Mouse (Mus musculus) MEL (cell line): ENCODE data around the gene Ccdc102a. TPM values are rescaled to one million over a fixed set of nuclear protein-coding genes. Genes with fewer than 3 reads are reported as not detected.

Experiments used
- DNase-seq: peaks from one replicate; pipeline ENCODE4 v3.0.0; 2011; ENCODE audit warnings: low read depth, low spot score
- H3K27ac ChIP-seq: 2 replicates; pipeline ENCODE4 v1.5.1; 2012; ENCODE audit warnings: low read depth, mild to moderate bottlenecking, control low read depth, low read length, moderate library complexity; ENCODE audit not compliant: control insufficient read depth
- H3K27me3 ChIP-seq, 2 experiments: fragments of 150-350 bp in 1 of 2; sonication (generic) in 1 of 2; 2 replicates each; pipeline ENCODE4 v1.6.1; 2012; ENCODE audit warnings: low read length in 2 of 2, mild to moderate bottlenecking in 2 of 2, improper control_type of control experiment in 1 of 2, moderate library complexity in 1 of 2; ENCODE audit not compliant: insufficient read depth in 2 of 2, control insufficient read depth in 1 of 2
- H3K36me3 ChIP-seq, 2 experiments: 2 replicates each; pipeline ENCODE4 v1.6.1; 2012 to 2014; ENCODE audit warnings: low read length in 2 of 2, improper control_type of control experiment in 1 of 2, inconsistent platforms in 1 of 2, mild to moderate bottlenecking in 1 of 2; ENCODE audit not compliant: insufficient read depth in 2 of 2, control insufficient read depth in 1 of 2
- H3K4me1 ChIP-seq, 2 experiments: fragments of 150-350 bp in 1 of 2; sonication (generic) in 1 of 2; 2 replicates each; pipeline ENCODE4 v1.6.1; 2012; ENCODE audit warnings: low read length in 2 of 2, improper control_type of control experiment in 1 of 2, mild to moderate bottlenecking in 1 of 2; ENCODE audit not compliant: insufficient read depth in 2 of 2, control insufficient read depth in 1 of 2
- H3K4me3 ChIP-seq, 2 experiments: fragments of 150-350 bp in 1 of 2; sonication (generic) in 1 of 2; 2 replicates each; pipeline ENCODE4 v1.5.1; 2012; ENCODE audit warnings: low read depth in 2 of 2, low read length in 2 of 2, mild to moderate bottlenecking in 2 of 2, moderate library complexity in 2 of 2, control low read depth in 1 of 2, improper control_type of control experiment in 1 of 2; ENCODE audit not compliant: control insufficient read depth in 1 of 2, insufficient read depth in 1 of 2
- H3K79me2 ChIP-seq: 2 replicates; pipeline ENCODE4 v1.6.1; 2012; ENCODE audit warnings: mild to moderate bottlenecking, low read length, moderate library complexity; ENCODE audit not compliant: control insufficient read depth, poor library complexity, insufficient read depth
- H3K9ac ChIP-seq: 2 replicates; pipeline ENCODE4 v1.6.1; 2012; ENCODE audit warnings: low read depth, mild to moderate bottlenecking, control low read depth, low read length, moderate library complexity; ENCODE audit not compliant: control insufficient read depth, poor library complexity, severe bottlenecking
- H3K9me3 ChIP-seq: fragments of 150-350 bp; sonication (generic); replicated peaks from 2 replicates; pipeline ENCODE4 v1.6.1; 2012; ENCODE audit warnings: mild to moderate bottlenecking, low read length, improper control_type of control experiment, moderate library complexity; ENCODE audit not compliant: insufficient read depth
- BHLHE40 ChIP-seq: IDR thresholded peaks from 2 replicates; pipeline ENCODE4 v1.6.1; 2012; ENCODE audit warnings: low read depth, mild to moderate bottlenecking, inconsistent platforms, low read length, improper control_type of control experiment, borderline replicate concordance
- CHD1 ChIP-seq: IDR thresholded peaks from 2 replicates; pipeline ENCODE4 v1.6.1; 2012; ENCODE audit warnings: low read depth, mild to moderate bottlenecking, inconsistent platforms, low read length, improper control_type of control experiment
- CHD2 ChIP-seq: IDR thresholded peaks from 2 replicates; pipeline ENCODE4 v1.6.1; 2011; ENCODE audit warnings: low read length, improper control_type of control experiment
- CTCF ChIP-seq, 3 experiments: IDR thresholded peaks in 2 of 3; conservative IDR thresholded peaks in 1 of 3; 2 replicates each; pipeline ENCODE4 v1.5.1; 2011 to 2012; ENCODE audit warnings: low read length in 3 of 3, low read depth in 2 of 3, mild to moderate bottlenecking in 2 of 3, improper control_type of control experiment in 1 of 3, inconsistent platforms in 1 of 3, mixed read lengths in 1 of 3, moderate library complexity in 1 of 3; ENCODE audit not compliant: control insufficient read depth in 1 of 3, insufficient read depth in 1 of 3, poor library complexity in 1 of 3, severe bottlenecking in 1 of 3
- E2F4 ChIP-seq: IDR thresholded peaks from 2 replicates; pipeline ENCODE4 v1.6.1; 2011; ENCODE audit warnings: low read depth, low read length, improper control_type of control experiment, borderline replicate concordance
- ELF1 ChIP-seq: IDR thresholded peaks from 2 replicates; pipeline ENCODE4 v1.6.1; 2014; ENCODE audit warnings: low read depth, mild to moderate bottlenecking, inconsistent platforms, low read length, improper control_type of control experiment, moderate library complexity
- EP300 ChIP-seq, 2 experiments: IDR thresholded peaks; 2 replicates each; pipeline ENCODE4 v1.6.1; 2011; ENCODE audit warnings: improper control_type of control experiment in 2 of 2, low read length in 2 of 2, low read depth in 1 of 2, mild to moderate bottlenecking in 1 of 2
- ETS1 ChIP-seq: IDR thresholded peaks from 2 replicates; pipeline ENCODE4 v1.6.1; 2012; ENCODE audit warnings: low read depth, mild to moderate bottlenecking, inconsistent platforms, low read length, improper control_type of control experiment, moderate library complexity
- GABPA ChIP-seq: IDR thresholded peaks from 2 replicates; pipeline ENCODE4 v1.6.1; 2012; ENCODE audit warnings: low read depth, mild to moderate bottlenecking, inconsistent platforms, low read length, improper control_type of control experiment, moderate library complexity
- GATA1 ChIP-seq: IDR thresholded peaks from 2 replicates; pipeline ENCODE4 v1.6.1; 2011; ENCODE audit warnings: low read depth, low read length, improper control_type of control experiment
- JUND ChIP-seq: IDR thresholded peaks from 2 replicates; pipeline ENCODE4 v1.6.1; 2011; ENCODE audit warnings: low read depth, mild to moderate bottlenecking, improper control_type of control experiment, low read length
- KAT2A ChIP-seq: conservative IDR thresholded peaks from 2 replicates; pipeline ENCODE4 v1.6.1; 2012; ENCODE audit warnings: low read depth, low read length, improper control_type of control experiment, inconsistent platforms
- MAFK ChIP-seq: IDR thresholded peaks from 2 replicates; pipeline ENCODE4 v1.6.1; 2011; ENCODE audit warnings: low read depth, mild to moderate bottlenecking, low read length, improper control_type of control experiment, borderline replicate concordance
- MAX ChIP-seq: IDR thresholded peaks from 2 replicates; pipeline ENCODE4 v1.6.1; 2011; ENCODE audit warnings: low read length, improper control_type of control experiment
- MAZ ChIP-seq: IDR thresholded peaks from 2 replicates; pipeline ENCODE4 v1.6.1; 2012; ENCODE audit warnings: low read depth, mild to moderate bottlenecking, inconsistent platforms, low read length, improper control_type of control experiment
- MEF2A ChIP-seq: IDR thresholded peaks from 2 replicates; pipeline ENCODE4 v1.6.1; 2014; ENCODE audit warnings: low read depth, mild to moderate bottlenecking, inconsistent platforms, low read length, improper control_type of control experiment; ENCODE audit not compliant: poor library complexity, insufficient replicate concordance, severe bottlenecking; ENCODE audit errors: extremely low read depth
- MXI1 ChIP-seq: IDR thresholded peaks from 2 replicates; pipeline ENCODE4 v1.6.1; 2011; ENCODE audit warnings: mild to moderate bottlenecking, low read depth, low read length, improper control_type of control experiment
- MYB ChIP-seq: IDR thresholded peaks from 2 replicates; pipeline ENCODE4 v1.6.1; 2011; ENCODE audit warnings: mild to moderate bottlenecking, low read depth, low read length, improper control_type of control experiment
- NELFE ChIP-seq: IDR thresholded peaks from 2 replicates; pipeline ENCODE4 v1.6.1; 2011; ENCODE audit warnings: low read depth, low read length, improper control_type of control experiment
- NRF1 ChIP-seq: IDR thresholded peaks from 2 replicates; pipeline ENCODE4 v1.6.1; 2014; ENCODE audit warnings: low read depth, mild to moderate bottlenecking, inconsistent platforms, low read length, improper control_type of control experiment, moderate library complexity; ENCODE audit not compliant: poor library complexity, insufficient read depth, severe bottlenecking
- POLR2A ChIP-seq, 2 experiments: IDR thresholded peaks; 2 replicates each; pipeline ENCODE4 v1.6.1; 2011 to 2012; ENCODE audit warnings: low read length in 2 of 2, mild to moderate bottlenecking in 2 of 2, control low read depth in 1 of 2, improper control_type of control experiment in 1 of 2, low read depth in 1 of 2, moderate library complexity in 1 of 2; ENCODE audit not compliant: control insufficient read depth in 1 of 2, insufficient read depth in 1 of 2, poor library complexity in 1 of 2
- POLR2AphosphoS2 ChIP-seq: IDR thresholded peaks from 2 replicates; pipeline ENCODE4 v1.6.1; 2011; ENCODE audit warnings: low read length, improper control_type of control experiment
- POLR2AphosphoS5 ChIP-seq: IDR thresholded peaks from 2 replicates; pipeline ENCODE4 v1.6.1; 2012; ENCODE audit warnings: low read depth, borderline replicate concordance, mild to moderate bottlenecking, inconsistent platforms, low read length, moderate library complexity, mixed read lengths
- RAD21 ChIP-seq: IDR thresholded peaks from 2 replicates; pipeline ENCODE4 v1.6.1; 2011; ENCODE audit warnings: mild to moderate bottlenecking, low read depth, low read length, improper control_type of control experiment
- RCOR1 ChIP-seq: IDR thresholded peaks from 2 replicates; pipeline ENCODE4 v1.6.1; 2012; ENCODE audit warnings: low read depth, mild to moderate bottlenecking, inconsistent platforms, low read length, improper control_type of control experiment
- SIN3A ChIP-seq: IDR thresholded peaks from 2 replicates; pipeline ENCODE4 v1.6.1; 2012; ENCODE audit warnings: low read length, improper control_type of control experiment, inconsistent platforms
- SMC3 ChIP-seq: IDR thresholded peaks from 2 replicates; pipeline ENCODE4 v1.6.1; 2011; ENCODE audit warnings: low read depth, low read length, improper control_type of control experiment
- TAL1 ChIP-seq: IDR thresholded peaks from 2 replicates; pipeline ENCODE4 v1.6.1; 2012; ENCODE audit warnings: mild to moderate bottlenecking, inconsistent platforms, low read length, moderate library complexity, mixed read lengths
- TBP ChIP-seq: IDR thresholded peaks from 2 replicates; pipeline ENCODE4 v1.8.0; 2011; ENCODE audit warnings: low read depth, low read length, improper control_type of control experiment
- TCF12 ChIP-seq: IDR thresholded peaks from 2 replicates; pipeline ENCODE4 v1.6.1; 2014; ENCODE audit warnings: low read depth, mild to moderate bottlenecking, inconsistent platforms, low read length, improper control_type of control experiment, moderate library complexity
- USF1 ChIP-seq: IDR thresholded peaks from 2 replicates; pipeline ENCODE4 v1.6.1; 2014; ENCODE audit warnings: low read depth, mild to moderate bottlenecking, inconsistent platforms, low read length, improper control_type of control experiment, moderate library complexity
- ZC3H11A ChIP-seq: IDR thresholded peaks from 2 replicates; pipeline ENCODE4 v1.6.1; 2012; ENCODE audit warnings: low read depth, mild to moderate bottlenecking, inconsistent platforms, low read length, improper control_type of control experiment
- ZKSCAN1 ChIP-seq: IDR thresholded peaks from 2 replicates; pipeline ENCODE4 v1.6.1; 2012; ENCODE audit warnings: low read depth, mild to moderate bottlenecking, inconsistent platforms, low read length, improper control_type of control experiment, moderate library complexity
- ZMIZ1 ChIP-seq: IDR thresholded peaks from 2 replicates; pipeline ENCODE4 v1.6.1; 2012; ENCODE audit warnings: low read depth, mild to moderate bottlenecking, inconsistent platforms, low read length, improper control_type of control experiment, moderate library complexity
- polyA plus RNA-seq, 2 experiments: library from polyadenylated mRNA; stranded (reverse) in 1 of 2; unstranded in 1 of 2; fragments of >175 nt in 1 of 2; fragments of >200 nt in 1 of 2; gene quantifications; 2 replicates each; pipeline versions ENCODE4 v1.2.1 to v1.2.4; 2012; ENCODE audit warnings: low replicate concordance in 2 of 2, low read depth in 1 of 2; ENCODE audit not compliant: insufficient read length in 2 of 2, insufficient read depth in 1 of 2, missing spikeins in 1 of 2
- total RNA-seq: library from RNA; depleted of rRNA; stranded (reverse); fragments of 300-350 nt; gene quantifications from 2 replicates; pipeline ENCODE4 v1.2.3, GENCODE M21; 2012

The Ccdc102a gene
- total and polyA plus RNA-seq, 3 experiments = 1.7 to 6.8 TPM; not detected in 1

GRCm38 (mm10) chr8:94954921-94955758 lies 37.2 kb upstream of the Ccdc102a start (continued):
- peak in 1 of 2 experiments; percentile 15; a peak in 1 of 4 replicates for TF ChIP-seq EP300 (IDR thresholded peaks at IDR 0.05; ENCODE audit: low read depth in 1 of 2, low read length in 2 of 2)
- TF ChIP-seq TBP = peak; percentile 59; the same call in 1 of the 2 replicates
- no peak for TF ChIP-seq ZC3H11A
- TF ChIP-seq SIN3A = peak; percentile 66; the same call in 1 of the 2 replicates
- 0 out of 2 replicates have a peak, but pooled peaks have one; percentile 8 for TF ChIP-seq RCOR1

- peak; percentile 52 for DNase-seq
- peak overlapping the region; percentile 25 to 44 for H3K4me3 ChIP-seq
- peaks cover 0 to 12% of the 10 kb centered on the region in 2 experiments; a peak in 3 of 4 replicates for H3K4me1 ChIP-seq
- no peaks in the 10 kb centered on the region for H3K79me2 ChIP-seq
- no peaks in the 10 kb centered on the region for H3K9me3 ChIP-seq
- H3K36me3 ChIP-seq = peaks cover 0 to 4% of the 10 kb centered on the region in 2 experiments; a peak in 2 of 4 replicates
- no peaks in the 10 kb centered on the region for H3K27me3 ChIP-seq
- peak overlapping the region; percentile 89 for H3K27ac ChIP-seq
- peak overlapping the region; percentile 55 for H3K9ac ChIP-seq
- no peak for TF ChIP-seq POLR2AphosphoS2
- TF ChIP-seq POLR2A (IDR thresholded peaks at IDR 0.05; ENCODE audit: control insufficient read depth in 1 of 2, insufficient read depth in 1 of 2, low read depth in 1 of 2, low read length in 2 of 2, poor library complexity in 1 of 2) = no peak
- TF ChIP-seq MXI1 = peak; percentile 79
- no peak for TF ChIP-seq CHD1
- TF ChIP-seq ELF1 = no peak
- no peak for TF ChIP-seq MYB
- TF ChIP-seq ZC3H11A = no peak
- TF ChIP-seq TAL1 = no peak
- no peak for TF ChIP-seq EP300 (IDR thresholded peaks at IDR 0.05; ENCODE audit: low read depth in 1 of 2, low read length in 2 of 2)
- no peak for TF ChIP-seq NELFE
- no peak for TF ChIP-seq E2F4
- no peak for TF ChIP-seq ZMIZ1
- TF ChIP-seq KAT2A = no peak
- TF ChIP-seq TBP = no peak
- no peak for TF ChIP-seq SMC3
- no peak for TF ChIP-seq MAFK
- TF ChIP-seq BHLHE40 = no peak
- no peak for TF ChIP-seq ZKSCAN1
- TF ChIP-seq POLR2AphosphoS5 = no peak
- no peak for TF ChIP-seq GATA1
- TF ChIP-seq MAX = peak; percentile 60
- TF ChIP-seq TCF12 = no peak
- no peak for TF ChIP-seq MAZ
- no peak for TF ChIP-seq GABPA
- no peak for TF ChIP-seq ETS1
- no peak for TF ChIP-seq JUND
- TF ChIP-seq CHD2 = no peak
- TF ChIP-seq NRF1 = no peak
- no peak for TF ChIP-seq RCOR1
- TF ChIP-seq CTCF (IDR thresholded peaks at IDR 0.05 in 2 of 3, conservative IDR thresholded peaks at IDR 0.05 in 1 of 3; ENCODE audit: control insufficient read depth in 1 of 3, insufficient read depth in 1 of 3, low read depth in 2 of 3, low read length in 3 of 3, poor library complexity in 1 of 3, severe bottlenecking in 1 of 3) = no peak
- peak; percentile 78 for TF ChIP-seq USF1
- no peak for TF ChIP-seq SIN3A
- no peak for TF ChIP-seq RAD21
- TF ChIP-seq MEF2A = no peak
Observed at GRCm38 (mm10) chr8:94954368-94954737, 36.5 kb upstream of the Ccdc102a start.
